Mouse (Mus musculus): ENCODE results near the gene Chrna1.
"Not testable (repeated sequence)": the region's sequence is repeated elsewhere in the genome, so short reads cannot be mapped to it uniquely, and the experiment has no call there.

Chrna1 gene

GRCm38 (mm10) chr2:73557956-73558355 lies 22.2 kb downstream of the Chrna1 start:
- no peak for DNase-seq (ENCODE audit: low spot score)

GRCm38 (mm10) chr2:73557061-73557460 lies 23.1 kb downstream of the Chrna1 start:
- not testable (repeated sequence) for DNase-seq (ENCODE audit: low spot score)

DNA sequence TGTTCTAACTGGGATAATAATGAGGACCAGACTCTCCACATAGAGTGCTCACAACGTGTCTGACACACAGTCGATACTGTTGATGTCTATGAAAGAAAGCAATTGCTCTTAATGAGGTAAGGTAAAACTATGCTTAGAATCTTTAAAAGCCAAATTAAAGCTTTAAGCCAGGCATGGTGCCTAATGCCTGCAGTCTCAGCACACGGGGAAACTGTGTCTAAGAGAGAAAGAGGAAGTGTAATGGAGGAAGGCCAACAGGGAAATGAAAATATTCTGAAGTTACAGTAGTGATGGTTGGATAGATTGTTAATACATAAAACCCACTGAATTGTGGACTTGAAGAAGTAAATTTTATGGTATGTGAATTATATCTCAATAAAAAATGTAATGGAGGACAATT lies 25.7 kb downstream of the Chrna1 start:
- no peak for DNase-seq (ENCODE audit: low spot score)

DNA sequence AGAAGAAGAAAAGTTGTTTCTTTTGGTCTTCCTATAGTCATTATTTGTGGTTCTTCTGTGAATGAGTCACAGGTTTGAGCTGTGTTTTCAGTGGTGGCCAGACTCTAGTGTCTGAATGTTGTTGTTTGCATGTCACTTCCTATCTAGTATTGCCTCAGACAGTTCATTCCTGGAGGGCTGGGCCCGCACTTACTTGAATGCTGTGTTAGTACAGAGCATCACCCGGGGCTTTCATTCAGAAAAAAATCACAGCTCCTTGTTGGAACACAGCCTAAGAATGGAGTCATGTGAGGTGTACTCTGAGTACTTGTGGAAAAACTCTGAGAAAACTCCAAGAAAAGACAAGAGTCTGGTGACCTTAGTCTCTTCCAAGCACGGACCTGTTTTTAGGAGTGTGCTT lies 27.2 kb downstream of the Chrna1 start:
- DNase-seq (ENCODE audit: low spot score) = no peak

- DNase-seq (ENCODE audit: low spot score) = no peak
Observed at GRCm38 (mm10) chr2:73550725-73551124, 29.4 kb downstream of the Chrna1 start.

GRCm38 (mm10) chr2:73548542-73548941 lies 31.6 kb downstream of the Chrna1 start:
- no peak for DNase-seq (ENCODE audit: low spot score)

GRCm38 (mm10) chr2:73547256-73547655 lies 32.9 kb downstream of the Chrna1 start:
- no peak for DNase-seq (ENCODE audit: low spot score)

GRCm38 (mm10) chr2:73545556-73545955 lies 34.6 kb downstream of the Chrna1 start:
- no peak for DNase-seq (ENCODE audit: low spot score)

DNA sequence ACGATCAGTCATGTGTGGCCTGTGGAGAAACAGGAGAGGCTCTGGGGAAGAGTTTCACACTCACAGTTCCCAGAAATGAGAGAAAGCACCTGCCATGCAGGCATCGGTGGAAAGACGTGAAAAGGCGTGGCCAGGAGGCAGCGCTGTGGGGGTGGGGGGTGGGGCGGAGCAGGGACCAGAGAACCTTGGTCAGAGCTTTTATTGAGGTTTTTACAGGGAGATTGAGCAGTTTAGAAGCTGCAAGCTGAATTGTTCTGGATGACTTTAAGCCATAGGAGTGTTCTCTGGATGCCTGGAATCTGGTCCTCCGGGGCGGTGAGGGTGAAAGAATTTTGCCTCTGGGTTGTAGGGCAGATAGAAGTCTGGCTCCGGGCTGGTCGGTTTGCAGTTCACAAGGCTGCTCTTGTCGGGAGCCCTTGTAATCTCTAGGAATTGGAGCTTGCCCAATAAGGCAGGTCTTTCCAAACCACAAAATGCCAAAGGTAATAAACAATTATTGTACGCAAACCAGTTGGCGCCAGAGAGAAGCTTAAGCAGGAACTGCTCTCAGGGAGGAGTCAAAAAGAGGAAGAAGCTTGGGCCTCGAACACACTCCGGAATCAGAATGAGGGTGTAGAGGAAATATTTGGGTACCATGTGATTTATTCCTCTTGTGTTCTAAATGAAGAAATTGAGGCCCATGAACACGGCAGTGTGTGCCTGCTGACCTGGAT lies 39.5 kb downstream of the Chrna1 start:
- DNase-seq (ENCODE audit: low spot score) = no peak

GRCm38 (mm10) chr2:73539697-73540096 lies 40.4 kb downstream of the Chrna1 start:
- no peak for DNase-seq (ENCODE audit: low spot score)

GRCm38 (mm10) chr2:73539141-73539540 lies 41.0 kb downstream of the Chrna1 start:
- DNase-seq (ENCODE audit: low spot score) = no peak

- DNase-seq (ENCODE audit: low spot score) = no peak
Observed at GRCm38 (mm10) chr2:73538590-73538989, 41.5 kb downstream of the Chrna1 start.

- DNase-seq (ENCODE audit: low spot score) = no peak
Observed at GRCm38 (mm10) chr2:73536091-73536783, 43.9 kb downstream of the Chrna1 start.

- DNase-seq (ENCODE audit: low spot score) = no peak
Observed at GRCm38 (mm10) chr2:73534720-73535119, 45.4 kb downstream of the Chrna1 start.

DNA sequence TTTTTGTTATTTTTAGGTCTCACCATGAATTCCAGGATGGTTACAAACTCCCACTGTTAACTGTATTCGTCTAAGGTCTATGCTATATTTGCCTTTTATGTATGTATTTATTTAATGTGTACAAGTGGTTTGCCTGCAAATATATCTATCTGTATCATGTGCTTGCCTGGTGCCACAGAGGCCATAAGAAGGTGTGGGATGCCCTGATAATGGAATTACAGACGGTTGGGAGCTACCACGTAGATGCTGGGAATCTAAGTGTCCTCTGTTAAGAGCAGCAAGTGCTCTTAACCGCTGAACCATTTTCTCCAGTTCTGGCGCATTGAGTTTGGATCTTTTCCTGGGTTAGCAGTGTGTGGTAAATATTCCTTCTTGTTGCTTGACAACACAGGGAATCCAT lies 49.7 kb downstream of the Chrna1 start:
- no peak for DNase-seq (ENCODE audit: low spot score)

GRCm38 (mm10) chr2:73529356-73530330 lies 50.5 kb downstream of the Chrna1 start, which contains the start of gene Wipf1:
TSS of gene Wipf1 (minus strand) at chr2:73529734.
- no peak for DNase-seq (ENCODE audit: low spot score)

DNA sequence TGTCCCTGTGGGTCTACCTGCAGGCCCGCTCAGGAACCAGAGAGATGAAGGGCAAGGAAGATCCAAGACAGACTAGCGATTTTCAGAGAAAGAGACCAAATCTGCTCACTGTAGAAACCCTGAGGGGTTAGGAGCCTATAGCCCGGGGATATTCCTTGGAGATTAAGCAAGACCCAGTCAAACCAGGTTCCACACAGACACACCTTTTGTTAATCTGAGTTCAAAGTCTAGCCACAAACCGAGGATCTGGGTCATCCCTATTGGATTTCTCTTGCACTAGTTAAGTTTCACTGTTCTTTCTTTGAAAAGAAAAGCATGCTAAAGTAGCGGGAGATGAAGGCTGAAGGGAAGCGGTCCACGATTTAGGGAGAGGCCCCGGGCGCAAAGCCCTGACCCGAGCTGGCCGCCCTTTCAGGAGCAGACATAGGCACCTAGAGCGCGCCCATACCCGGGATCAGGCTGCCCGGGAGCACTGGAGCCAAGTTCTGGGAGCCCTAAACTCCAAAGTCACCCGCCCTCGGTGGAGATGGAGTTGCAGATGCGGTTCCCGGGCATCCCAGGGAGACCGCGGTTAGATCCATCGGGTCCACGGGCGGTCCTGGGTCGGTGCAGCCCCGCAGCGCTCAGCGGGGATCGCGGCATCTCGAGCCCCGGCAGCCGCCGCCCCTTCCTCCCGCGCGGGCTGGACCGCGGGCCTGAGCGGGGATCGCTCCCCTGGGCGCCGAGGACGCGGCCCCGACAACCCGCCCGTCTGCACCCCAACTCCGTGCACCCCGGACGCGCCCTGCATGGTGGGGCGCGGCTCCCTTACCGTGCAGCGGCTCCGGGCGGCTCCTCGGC lies 51.4 kb downstream of the Chrna1 start:
- no peak for DNase-seq (ENCODE audit: low spot score)

DNA sequence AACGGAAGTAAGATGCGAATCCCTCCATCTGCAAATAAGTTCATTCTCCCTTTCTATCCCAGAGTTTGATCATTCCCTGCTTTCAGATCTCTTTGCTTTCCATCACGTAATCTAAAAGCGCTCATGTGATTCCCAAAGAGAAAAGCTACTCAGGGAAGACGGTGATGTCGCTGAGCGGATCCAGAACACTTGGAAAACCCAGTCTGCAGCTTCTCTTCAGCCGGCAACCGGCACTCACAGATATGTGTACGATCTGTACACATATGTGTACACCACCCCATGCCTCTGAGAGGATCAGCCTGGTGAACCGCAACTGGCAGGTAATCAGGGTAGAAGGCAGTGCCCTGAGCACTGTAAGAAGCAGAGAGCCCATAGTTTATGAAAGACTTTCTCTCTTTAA lies 52.2 kb downstream of the Chrna1 start:
- DNase-seq (ENCODE audit: low spot score) = no peak

- DNase-seq (ENCODE audit: low spot score) = no peak
Observed at GRCm38 (mm10) chr2:73526691-73527090, 53.4 kb downstream of the Chrna1 start.

DNA sequence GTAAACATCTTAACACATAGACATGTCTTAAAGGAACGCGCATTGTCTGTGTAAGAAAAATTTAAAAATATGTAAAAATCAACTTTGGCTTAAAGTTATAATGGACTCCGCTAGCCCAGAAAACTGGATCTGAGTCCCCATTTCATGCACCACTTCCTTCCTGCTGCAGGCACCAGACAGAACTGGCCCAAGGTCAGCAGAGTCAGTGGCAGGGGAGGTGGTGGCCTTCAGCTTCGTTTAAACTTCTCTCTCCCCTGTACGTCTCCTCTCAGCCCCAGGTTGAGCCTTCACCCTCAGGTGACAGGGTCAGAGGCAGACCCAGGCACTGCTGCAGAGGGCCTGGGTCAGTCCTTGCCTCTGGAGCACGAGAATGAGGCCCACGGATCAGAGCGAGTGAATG lies 57.2 kb downstream of the Chrna1 start:
- DNase-seq (ENCODE audit: low spot score) = no peak

DNA sequence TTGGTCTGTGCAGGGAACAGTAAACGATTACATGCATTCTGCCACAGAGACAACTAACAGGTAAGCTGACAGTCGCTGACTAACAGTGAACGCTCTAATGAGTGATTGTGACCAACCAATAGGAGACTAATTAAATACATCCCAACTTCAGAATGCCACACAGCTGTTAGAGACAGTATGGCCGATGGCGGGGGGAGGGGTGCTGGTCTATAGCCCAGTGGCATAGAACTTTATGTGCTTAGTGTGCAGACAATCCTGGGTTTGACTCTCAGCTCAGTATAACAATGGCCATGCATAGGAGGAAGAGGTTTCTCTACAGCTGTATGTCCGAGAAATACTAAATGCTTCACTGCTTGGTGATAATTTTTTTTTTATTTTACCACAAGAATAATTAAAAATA lies 57.8 kb downstream of the Chrna1 start:
- DNase-seq (ENCODE audit: low spot score) = no peak

DNA sequence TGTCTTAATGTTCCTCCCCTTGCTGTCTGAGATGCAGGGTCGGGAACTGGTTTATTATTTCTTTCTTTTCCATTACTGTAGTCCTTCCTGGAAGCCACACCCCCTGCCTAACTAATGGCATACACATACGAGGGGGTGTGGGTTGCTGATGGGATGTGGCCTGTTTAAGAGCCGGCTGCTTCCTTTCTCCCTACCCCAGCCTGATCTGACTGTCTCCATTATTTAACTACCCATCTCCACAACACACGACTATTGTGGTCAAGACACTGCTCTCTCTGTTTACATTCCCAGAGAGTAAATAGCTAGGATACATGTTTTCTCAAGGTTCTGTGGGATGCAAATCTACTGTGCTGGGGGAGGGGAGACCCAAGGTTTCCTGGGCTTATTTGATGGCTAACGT lies 58.4 kb downstream of the Chrna1 start:
- no peak for DNase-seq (ENCODE audit: low spot score)

Data from layer of hippocampus, adult 9-10 months (tissue).